Mouse (Mus musculus) kidney, embryonic 15.5 days (tissue): ENCODE measurements at regions not wholly inside any gene's neighbourhood (a gene's known extent, or its start where the extent isn't known, plus 50 kb on each side); places are given as distances from the start of the nearest gene placed in this dataset.

Experiments
- ATAC-seq: fragments of 200-750 bp; cut with Nextera tagmentation; replicated peaks from 2 replicates; pipeline ENCODE4 v1.8.0; 2017; ENCODE audit warnings: moderate TSS enrichment; ENCODE audit not compliant: low FRiP score
- H3K27ac ChIP-seq: fragments of 300-500 bp; sonication (generic); 2 replicates; pipeline ENCODE4 v1.5.1; 2015; ENCODE audit warnings: mild to moderate bottlenecking, inconsistent platforms
- H3K27me3 ChIP-seq: fragments of 300-500 bp; sonication (generic); 2 replicates; pipeline ENCODE4 v1.6.1; 2015; ENCODE audit warnings: inconsistent platforms
- H3K36me3 ChIP-seq: fragments of 300-500 bp; sonication (generic); 2 replicates; pipeline ENCODE4 v1.6.1; 2015; ENCODE audit warnings: inconsistent platforms
- H3K4me1 ChIP-seq: fragments of 300-500 bp; sonication (generic); 2 replicates; pipeline ENCODE4 v1.6.1; 2015; ENCODE audit warnings: inconsistent platforms
- H3K4me2 ChIP-seq: fragments of 300-500 bp; sonication (generic); 2 replicates; pipeline ENCODE4 v1.6.1; 2015; ENCODE audit warnings: moderate library complexity, mild to moderate bottlenecking, inconsistent platforms
- H3K4me3 ChIP-seq: fragments of 300-500 bp; sonication (generic); replicated peaks from 2 replicates; pipeline ENCODE4 v1.5.1; 2015; ENCODE audit warnings: mild to moderate bottlenecking, inconsistent platforms
- H3K9ac ChIP-seq: fragments of 300-500 bp; sonication (generic); 2 replicates; pipeline ENCODE4 v1.6.1; 2015; ENCODE audit warnings: mild to moderate bottlenecking, inconsistent platforms
- H3K9me3 ChIP-seq: fragments of 300-500 bp; sonication (generic); replicated peaks from 2 replicates; pipeline ENCODE4 v1.6.1; 2016; ENCODE audit warnings: inconsistent platforms
- WGBS: fragments of 180-500 bp; shearing (Covaris S2); methylation state at CpG from one replicate; pipeline ENCODE4 v1.1.7; 2015; ENCODE audit warnings: mixed read lengths; 5-methylcytosine and 5-hydroxymethylcytosine counted together

- Histone ChIP-seq H3K4me1 (peaks cover 14% of the 10 kb centered on the region), H3K27me3 (peaks cover 54% of the 10 kb centered on the region), H3K27ac (no peak overlapping the region), H3K4me2 (no peak overlapping the region), H3K4me3 (no peak overlapping the region), H3K9me3 (no peaks in the 10 kb centered on the region), H3K36me3 (no peaks in the 10 kb centered on the region), H3K9ac (no peak overlapping the region)
- no peak for ATAC-seq
- WGBS: 91% methylated on average over 3 of the region's 3 CpGs
Observed at GRCm38 (mm10) chr13:98579731-98580130, 57.5 kb downstream of the Tmem174 start.

GRCm38 (mm10) chr13:98578426-98579066, 58.7 kb downstream of the Tmem174 start:
- WGBS: 44% methylated on average over 11 of the region's 11 CpGs
- Histone ChIP-seq H3K27me3 (peaks cover 53% of the 10 kb centered on the region), H3K4me2 (no peak overlapping the region), H3K9ac (no peak overlapping the region), H3K27ac (0 out of 2 replicates have a peak overlapping the region, but pooled peaks have one; percentile 13), H3K9me3 (no peaks in the 10 kb centered on the region), H3K36me3 (no peaks in the 10 kb centered on the region), H3K4me1 (peaks cover 18% of the 10 kb centered on the region), H3K4me3 (no peak overlapping the region)
- peak; percentile 56; the same call in 1 of the 2 replicates for ATAC-seq

- Histone ChIP-seq H3K9ac (no peak overlapping the region), H3K4me1 (peaks cover 37% of the 10 kb centered on the region), H3K27ac (no peak overlapping the region), H3K4me3 (no peak overlapping the region), H3K9me3 (no peaks in the 10 kb centered on the region), H3K36me3 (no peaks in the 10 kb centered on the region), H3K4me2 (no peak overlapping the region), H3K27me3 (peaks cover 62% of the 10 kb centered on the region)
- 95% methylated on average over 3 of the region's 3 CpGs for WGBS
- no peak for ATAC-seq
Observed at GRCm38 (mm10) chr13:98576061-98576460, 61.1 kb downstream of the Tmem174 start.

- no peak overlapping the region for H3K4me3 ChIP-seq
- H3K27ac ChIP-seq: no peak overlapping the region
- H3K36me3 ChIP-seq: no peaks in the 10 kb centered on the region
- no peaks in the 10 kb centered on the region for H3K9me3 ChIP-seq
- peaks cover 36% of the 10 kb centered on the region for H3K4me1 ChIP-seq
- ATAC-seq: no peak
- 36% methylated on average over 12 of the region's 12 CpGs for WGBS
- no peak overlapping the region for H3K9ac ChIP-seq
- peaks cover 63% of the 10 kb centered on the region for H3K27me3 ChIP-seq
- H3K4me2 ChIP-seq: 0 out of 2 replicates have a peak overlapping the region, but pooled peaks have one; percentile 87
Observed at GRCm38 (mm10) chr13:98574057-98574323, 63.2 kb downstream of the Tmem174 start.

- Histone ChIP-seq H3K9me3 (no peaks in the 10 kb centered on the region), H3K27ac (no peak overlapping the region), H3K36me3 (no peaks in the 10 kb centered on the region), H3K4me3 (peak overlapping the region; percentile 47), H3K4me1 (peaks cover 31% of the 10 kb centered on the region), H3K9ac (peak overlapping the region; percentile 40), H3K27me3 (peaks cover 63% of the 10 kb centered on the region), H3K4me2 (peak overlapping the region; percentile 87)
- peak; percentile 31; the same call in 1 of the 2 replicates for ATAC-seq
- 24% methylated on average over 39 of the region's 39 CpGs for WGBS
Observed at GRCm38 (mm10) chr13:98573261-98574056, 63.8 kb downstream of the Tmem174 start.

- H3K27me3 ChIP-seq: peaks cover 63% of the 10 kb centered on the region
- H3K9me3 ChIP-seq: no peaks in the 10 kb centered on the region
- 2% methylated on average over 50 of the region's 50 CpGs for WGBS
- peak; percentile 69 for ATAC-seq
- H3K9ac ChIP-seq: peak overlapping the region; percentile 40
- H3K4me2 ChIP-seq: peak overlapping the region; percentile 87
- peak overlapping the region; percentile 47 for H3K4me3 ChIP-seq
- peaks cover 26% of the 10 kb centered on the region for H3K4me1 ChIP-seq
- no peak overlapping the region for H3K27ac ChIP-seq
- no peaks in the 10 kb centered on the region for H3K36me3 ChIP-seq
Observed at GRCm38 (mm10) chr13:98572581-98573260, 64.5 kb downstream of the Tmem174 start.

- Histone ChIP-seq H3K36me3 (no peaks in the 10 kb centered on the region), H3K27ac (no peak overlapping the region), H3K27me3 (peaks cover 60% of the 10 kb centered on the region), H3K9ac (no peak overlapping the region), H3K4me3 (peak overlapping the region; percentile 47), H3K4me1 (peaks cover 26% of the 10 kb centered on the region), H3K9me3 (no peaks in the 10 kb centered on the region), H3K4me2 (peak overlapping the region; percentile 87)
- no peak; the same call in 1 of the 2 replicates for ATAC-seq
- 5% methylated on average over 11 of the region's 14 CpGs for WGBS
Observed at GRCm38 (mm10) chr13:98572011-98572570, 65.1 kb downstream of the Tmem174 start.

GRCm38 (mm10) chr13:98571051-98571450, 66.2 kb downstream of the Tmem174 start:
- WGBS: 43% methylated on average over 3 of the region's 3 CpGs
- Histone ChIP-seq H3K27ac (no peak overlapping the region), H3K4me2 (no peak overlapping the region), H3K9ac (no peak overlapping the region), H3K9me3 (no peaks in the 10 kb centered on the region), H3K4me3 (no peak overlapping the region), H3K36me3 (no peaks in the 10 kb centered on the region), H3K4me1 (peaks cover 26% of the 10 kb centered on the region), H3K27me3 (peaks cover 54% of the 10 kb centered on the region)
- no peak for ATAC-seq

- H3K27ac ChIP-seq: no peak overlapping the region
- no peak for ATAC-seq
- H3K4me2 ChIP-seq: no peak overlapping the region
- peaks cover under 1% of the 10 kb centered on the region for H3K27me3 ChIP-seq
- H3K9ac ChIP-seq: no peak overlapping the region
- 76% methylated on average over 6 of the region's 6 CpGs for WGBS
- H3K4me1 ChIP-seq: peaks cover 3% of the 10 kb centered on the region; the same call in 1 of the 2 replicates
- H3K9me3 ChIP-seq: no peaks in the 10 kb centered on the region
- H3K4me3 ChIP-seq: no peak overlapping the region
- no peaks in the 10 kb centered on the region for H3K36me3 ChIP-seq
Observed at GRCm38 (mm10) chr13:98555693-98556092, 63.9 kb upstream of the Gm10320 start.

GRCm38 (mm10) chr13:98551471-98552020, 59.7 kb upstream of the Gm10320 start:
- ATAC-seq: no peak
- H3K9me3 ChIP-seq: no peaks in the 10 kb centered on the region
- no peak overlapping the region for H3K9ac ChIP-seq
- no peak overlapping the region for H3K4me3 ChIP-seq
- H3K27ac ChIP-seq: no peak overlapping the region
- H3K36me3 ChIP-seq: no peaks in the 10 kb centered on the region
- 78% methylated on average over 13 of the region's 13 CpGs for WGBS
- no peak overlapping the region for H3K4me2 ChIP-seq
- peaks cover 8% of the 10 kb centered on the region for H3K4me1 ChIP-seq
- H3K27me3 ChIP-seq: peaks cover 12% of the 10 kb centered on the region; the same call in 1 of the 2 replicates

- Histone ChIP-seq H3K27ac (no peak overlapping the region), H3K36me3 (no peaks in the 10 kb centered on the region), H3K4me1 (peaks cover 10% of the 10 kb centered on the region), H3K9me3 (no peaks in the 10 kb centered on the region), H3K9ac (no peak overlapping the region), H3K4me3 (no peak overlapping the region), H3K4me2 (no peak overlapping the region), H3K27me3 (peaks cover 18% of the 10 kb centered on the region; the same call in 1 of the 2 replicates)
- 75% methylated on average over 5 of the region's 5 CpGs for WGBS
- ATAC-seq: no peak
Observed at GRCm38 (mm10) chr13:98547223-98547622, 55.4 kb upstream of the Gm10320 start.
